Mouse (Mus musculus): ENCODE results near the gene Hoxd3. TPM values are rescaled to one million over a fixed set of nuclear protein-coding genes. Genes with fewer than 3 reads are reported as not detected.
A peak's percentile ranks its signal among the peaks of the same experiment; 100 is the strongest.

Hoxd3 gene
- polyA plus RNA-seq, 1 experiment from 2014 or later: 0.21 TPM

DNA sequence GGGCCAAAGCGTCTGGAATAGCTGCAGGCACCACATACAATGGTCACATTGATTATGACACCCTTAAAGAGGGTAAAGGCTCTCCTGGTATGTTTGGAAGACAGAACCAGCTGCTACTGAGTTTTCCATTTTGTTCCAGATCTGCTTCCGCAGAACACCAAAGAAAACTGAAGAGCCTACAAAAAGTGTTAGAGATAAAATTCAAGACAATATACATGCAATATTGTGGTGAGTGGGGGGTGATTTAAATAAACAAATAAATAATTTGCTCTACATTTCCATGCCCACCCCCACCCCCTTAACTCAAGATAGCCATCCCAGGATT is 27.7 kb downstream of the Hoxd3 start:
- no peak for ATAC-seq (replicated peaks)
- WGBS: 3% methylated on average over 2 of the region's 2 CpGs
- Histone ChIP-seq H3K36me3 (replicated peaks) (no peaks in the 10 kb centered on the region), H3K4me3 (no peak overlapping the region), H3K9me3 (no peaks in the 10 kb centered on the region), H3K27me3 (replicated peaks) (peaks cover 97% of the 10 kb centered on the region), H3K9ac (no peak overlapping the region), H3K4me1 (peaks cover 5% of the 10 kb centered on the region), H3K4me2 (no peak overlapping the region), H3K27ac (no peak overlapping the region)

DNA sequence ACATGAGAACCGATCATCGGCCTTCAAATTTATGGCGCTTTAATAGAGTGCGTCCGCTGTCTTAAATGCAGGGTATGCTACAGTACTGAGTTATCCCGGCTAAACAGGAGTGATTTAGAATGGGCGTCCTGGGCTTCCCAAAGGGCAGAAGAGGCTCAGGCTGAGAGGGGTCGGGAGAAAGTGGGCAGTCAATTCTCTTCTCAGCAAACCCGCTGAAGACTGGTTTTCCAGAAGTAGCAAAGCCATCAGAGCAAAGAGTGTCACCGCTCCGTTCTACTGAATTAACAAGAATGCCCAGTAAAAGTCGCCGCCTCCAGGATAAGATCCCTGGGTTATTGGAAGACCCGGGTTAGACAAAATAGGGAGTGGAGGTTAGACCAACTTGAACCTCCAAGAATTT is 28.1 kb downstream of the Hoxd3 start:
- no peak for ATAC-seq (replicated peaks)
- no peak overlapping the region for H3K4me3 ChIP-seq
- 2% methylated on average over 14 of the region's 14 CpGs for WGBS
- H3K4me1 ChIP-seq: peaks cover 5% of the 10 kb centered on the region
- no peak overlapping the region for H3K4me2 ChIP-seq
- no peak overlapping the region for H3K9ac ChIP-seq
- H3K36me3 ChIP-seq (replicated peaks): no peaks in the 10 kb centered on the region
- peaks cover 97% of the 10 kb centered on the region for H3K27me3 ChIP-seq (replicated peaks)
- H3K9me3 ChIP-seq: no peaks in the 10 kb centered on the region
- no peak overlapping the region for H3K27ac ChIP-seq

DNA sequence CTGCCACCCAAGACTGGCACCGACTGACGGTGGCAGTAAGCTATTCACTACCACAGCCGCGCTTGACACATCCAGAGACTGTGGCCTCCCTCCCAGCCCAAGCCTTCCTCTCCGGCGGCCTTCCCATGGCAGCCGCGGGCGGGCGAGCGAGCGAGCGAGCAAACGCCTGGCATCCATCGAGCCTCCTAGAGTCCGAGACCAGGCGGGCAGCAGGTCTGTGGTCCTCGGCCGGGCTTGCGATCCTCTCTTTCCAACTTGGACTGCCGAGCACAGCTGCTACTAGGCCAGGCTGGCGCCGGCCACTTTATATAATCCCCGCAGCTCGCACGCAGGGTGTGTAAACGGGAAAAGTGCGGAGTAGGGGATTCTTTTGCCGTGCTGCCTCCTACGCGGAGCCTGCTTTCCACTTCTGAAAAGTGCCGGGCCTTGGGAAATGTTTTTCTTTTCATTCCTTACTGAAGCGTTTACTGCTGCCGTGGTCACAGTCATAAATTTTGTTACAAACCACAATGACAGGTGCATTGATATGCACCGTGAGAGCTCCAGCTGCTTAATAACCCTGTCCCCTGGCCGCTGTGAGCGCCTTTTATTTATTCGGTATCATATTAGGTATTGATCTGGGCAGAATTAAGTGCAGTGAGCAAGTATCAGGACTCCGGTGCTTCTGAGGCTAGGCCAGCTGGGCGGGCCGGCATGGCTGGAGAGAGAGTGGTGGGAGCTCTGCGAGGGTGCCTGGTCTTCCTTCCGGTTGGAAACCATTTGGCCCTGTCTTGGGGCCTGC is 28.8 kb downstream of the Hoxd3 start:
- H3K4me3 ChIP-seq: 0 out of 2 replicates have a peak overlapping the region, but pooled peaks have one; percentile 5
- peaks cover 5% of the 10 kb centered on the region for H3K4me1 ChIP-seq
- H3K36me3 ChIP-seq (replicated peaks): no peaks in the 10 kb centered on the region
- no peak overlapping the region for H3K27ac ChIP-seq
- WGBS: under 1% methylated on average over 43 of the region's 43 CpGs
- H3K4me2 ChIP-seq: no peak overlapping the region
- H3K27me3 ChIP-seq (replicated peaks): peaks cover 97% of the 10 kb centered on the region
- no peaks in the 10 kb centered on the region for H3K9me3 ChIP-seq
- no peak for ATAC-seq (replicated peaks)
- H3K9ac ChIP-seq: no peak overlapping the region

DNA sequence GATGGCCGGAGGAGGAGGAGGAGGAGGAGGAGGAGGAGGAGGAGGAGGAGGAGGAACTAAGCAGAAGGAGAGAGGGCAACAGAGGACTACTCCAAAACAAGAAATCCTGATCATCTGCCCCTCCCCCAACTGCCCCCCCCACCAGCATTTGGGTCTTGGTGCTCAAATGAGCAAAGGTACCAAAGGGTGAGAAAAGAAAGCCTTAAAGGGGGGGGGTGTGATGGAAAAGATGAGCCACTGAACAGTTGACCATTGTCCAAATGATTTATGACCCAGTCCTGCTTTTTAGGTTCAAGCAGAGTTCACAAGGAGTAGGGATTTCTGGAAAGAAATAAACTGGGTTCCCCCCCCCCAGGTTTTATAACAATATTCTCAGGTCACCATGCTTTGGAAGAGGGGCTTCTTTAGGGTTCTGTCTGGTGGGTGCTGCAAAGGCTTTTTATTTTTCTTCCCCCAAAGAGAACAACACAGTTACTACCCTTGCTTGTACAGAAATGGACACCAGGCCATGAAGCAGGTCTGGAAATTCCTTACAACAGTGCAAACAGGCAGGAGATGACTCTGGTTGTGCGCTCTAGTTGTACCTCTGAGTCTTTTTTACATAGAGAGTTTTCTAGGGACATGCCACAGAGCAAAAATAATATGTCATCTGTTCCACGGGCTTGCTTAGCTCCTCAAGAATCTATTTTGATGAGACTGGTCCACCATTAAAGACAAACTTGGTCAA is 29.7 kb downstream of the Hoxd3 start:
- ATAC-seq (replicated peaks): no peak
- no peak overlapping the region for H3K4me2 ChIP-seq
- 28% methylated on average over 2 of the region's 3 CpGs for WGBS
- H3K36me3 ChIP-seq (replicated peaks): no peaks in the 10 kb centered on the region
- no peaks in the 10 kb centered on the region for H3K9me3 ChIP-seq
- no peaks in the 10 kb centered on the region; the same call in 1 of the 2 replicates for H3K4me1 ChIP-seq
- H3K27ac ChIP-seq: no peak overlapping the region
- peaks cover 97% of the 10 kb centered on the region for H3K27me3 ChIP-seq (replicated peaks)
- no peak overlapping the region for H3K4me3 ChIP-seq
- no peak overlapping the region for H3K9ac ChIP-seq

DNA sequence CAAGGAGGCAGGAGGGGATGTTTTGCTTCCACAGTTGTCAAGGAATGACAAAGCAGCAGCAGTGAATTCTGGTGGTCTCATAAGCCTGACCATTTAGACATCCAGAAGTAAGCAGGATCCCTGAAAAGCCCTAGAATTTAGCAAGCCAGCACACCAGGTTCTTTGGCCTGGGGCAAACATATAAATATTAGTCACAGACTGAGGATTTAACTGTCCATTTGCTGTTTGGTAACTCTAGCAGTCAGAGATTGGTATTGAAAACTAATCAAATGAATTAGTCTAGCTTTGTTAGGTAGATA is 30.2 kb downstream of the Hoxd3 start:
- Histone ChIP-seq H3K4me1 (no peaks in the 10 kb centered on the region), H3K36me3 (replicated peaks) (no peaks in the 10 kb centered on the region), H3K27ac (no peak overlapping the region), H3K27me3 (replicated peaks) (peaks cover 97% of the 10 kb centered on the region), H3K4me2 (no peak overlapping the region), H3K9ac (no peak overlapping the region), H3K4me3 (no peak overlapping the region), H3K9me3 (no peaks in the 10 kb centered on the region)
- ATAC-seq (replicated peaks): no peak

DNA sequence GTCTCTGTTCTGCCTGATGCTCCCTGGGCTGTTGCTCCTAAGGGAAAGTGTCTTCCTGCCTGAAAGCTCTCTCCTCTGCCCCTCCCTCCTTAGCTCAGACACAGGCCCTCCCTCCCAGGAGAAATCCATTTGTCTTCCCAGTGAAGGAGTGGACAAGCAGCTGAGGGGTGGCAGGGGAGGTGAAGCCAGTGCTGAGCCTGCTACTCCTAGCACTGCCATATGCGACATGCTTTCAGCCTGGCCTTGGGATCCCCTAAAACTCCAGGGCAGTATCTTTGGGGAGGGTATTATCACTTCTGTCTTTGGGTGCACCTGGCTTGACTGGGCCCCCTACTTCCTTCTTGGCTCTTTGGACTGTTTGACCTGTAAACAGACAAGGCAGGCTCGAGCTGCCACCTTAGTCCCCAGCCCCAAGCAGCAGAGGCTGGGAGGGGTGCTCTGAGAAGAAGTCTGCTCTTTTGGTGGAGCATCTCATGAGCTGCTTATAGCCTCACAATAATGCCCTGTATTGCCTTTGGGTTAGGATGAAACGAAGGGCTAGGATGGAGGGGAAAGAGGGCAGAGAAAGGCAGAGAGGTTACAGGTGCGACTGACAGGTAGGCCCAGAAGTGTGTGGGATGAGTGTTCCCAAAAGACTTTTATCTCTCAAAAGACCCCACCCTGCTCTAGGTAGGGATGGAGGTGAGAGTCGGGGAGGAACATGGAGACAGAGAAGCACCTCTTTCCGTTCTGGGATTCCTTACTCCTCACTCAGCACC is 34.0 kb downstream of the Hoxd3 start:
- no peak overlapping the region for H3K9ac ChIP-seq
- no peak overlapping the region for H3K27ac ChIP-seq
- no peak for ATAC-seq (replicated peaks)
- peaks cover 9% of the 10 kb centered on the region for H3K4me1 ChIP-seq
- no peaks in the 10 kb centered on the region for H3K9me3 ChIP-seq
- H3K27me3 ChIP-seq (replicated peaks): peaks cover 92% of the 10 kb centered on the region
- H3K4me2 ChIP-seq: no peak overlapping the region
- no peak overlapping the region for H3K4me3 ChIP-seq
- under 1% methylated on average over 6 of the region's 6 CpGs for WGBS
- H3K36me3 ChIP-seq (replicated peaks): no peaks in the 10 kb centered on the region

DNA sequence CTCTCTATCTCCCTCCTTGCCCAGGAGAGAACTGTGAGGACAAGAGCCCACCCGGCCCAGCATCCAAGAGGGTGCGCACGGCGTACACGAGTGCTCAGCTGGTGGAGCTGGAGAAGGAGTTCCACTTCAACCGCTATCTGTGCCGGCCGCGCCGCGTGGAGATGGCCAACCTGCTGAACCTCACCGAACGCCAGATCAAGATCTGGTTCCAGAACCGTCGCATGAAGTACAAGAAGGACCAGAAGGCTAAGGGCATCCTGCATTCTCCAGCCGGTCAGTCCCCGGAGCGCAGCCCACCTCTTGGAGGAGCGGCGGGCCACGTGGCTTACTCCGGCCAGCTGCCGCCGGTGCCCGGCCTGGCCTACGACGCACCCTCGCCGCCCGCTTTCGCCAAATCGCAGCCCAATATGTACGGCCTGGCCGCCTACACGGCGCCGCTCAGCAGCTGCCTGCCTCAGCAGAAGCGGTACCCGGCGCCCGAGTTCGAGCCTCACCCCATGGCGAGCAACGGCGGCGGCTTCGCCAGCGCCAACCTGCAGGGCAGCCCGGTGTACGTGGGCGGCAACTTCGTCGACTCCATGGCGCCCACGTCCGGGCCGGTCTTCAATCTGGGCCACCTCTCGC is 34.7 kb downstream of the Hoxd3 start:
- 1% methylated on average over 58 of the region's 58 CpGs for WGBS
- Histone ChIP-seq H3K27me3 (replicated peaks) (peaks cover 94% of the 10 kb centered on the region), H3K9ac (no peak overlapping the region), H3K4me3 (no peak overlapping the region), H3K4me2 (no peak overlapping the region), H3K9me3 (no peaks in the 10 kb centered on the region), H3K36me3 (replicated peaks) (no peaks in the 10 kb centered on the region), H3K27ac (no peak overlapping the region), H3K4me1 (peaks cover 9% of the 10 kb centered on the region)
- ATAC-seq (replicated peaks): no peak

DNA sequence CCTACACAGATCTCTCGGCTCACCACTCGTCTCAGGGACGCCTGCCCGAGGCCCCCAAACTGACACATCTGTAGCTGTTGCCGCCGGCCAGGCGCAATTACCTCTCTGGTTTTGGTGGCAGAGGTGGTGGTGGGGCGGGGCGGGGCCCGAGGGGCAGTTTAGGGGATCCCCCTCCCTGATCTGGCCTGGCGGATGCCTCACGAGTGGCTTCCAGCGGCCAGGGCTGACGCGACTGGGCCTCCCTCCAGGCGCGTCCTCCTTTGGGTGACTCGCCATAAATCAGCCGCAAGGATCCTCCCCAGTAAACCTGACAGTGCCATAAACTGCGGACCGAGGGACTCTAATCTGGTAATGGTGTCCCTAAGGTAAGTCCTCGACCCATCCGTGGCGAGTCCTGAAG is 35.3 kb downstream of the Hoxd3 start:
- Histone ChIP-seq H3K4me2 (no peak overlapping the region), H3K9me3 (no peaks in the 10 kb centered on the region), H3K4me1 (peaks cover 9% of the 10 kb centered on the region), H3K36me3 (replicated peaks) (no peaks in the 10 kb centered on the region), H3K9ac (no peak overlapping the region), H3K4me3 (no peak overlapping the region), H3K27ac (no peak overlapping the region), H3K27me3 (replicated peaks) (peaks cover 94% of the 10 kb centered on the region)
- 1% methylated on average over 23 of the region's 24 CpGs for WGBS
- ATAC-seq (replicated peaks): no peak

DNA sequence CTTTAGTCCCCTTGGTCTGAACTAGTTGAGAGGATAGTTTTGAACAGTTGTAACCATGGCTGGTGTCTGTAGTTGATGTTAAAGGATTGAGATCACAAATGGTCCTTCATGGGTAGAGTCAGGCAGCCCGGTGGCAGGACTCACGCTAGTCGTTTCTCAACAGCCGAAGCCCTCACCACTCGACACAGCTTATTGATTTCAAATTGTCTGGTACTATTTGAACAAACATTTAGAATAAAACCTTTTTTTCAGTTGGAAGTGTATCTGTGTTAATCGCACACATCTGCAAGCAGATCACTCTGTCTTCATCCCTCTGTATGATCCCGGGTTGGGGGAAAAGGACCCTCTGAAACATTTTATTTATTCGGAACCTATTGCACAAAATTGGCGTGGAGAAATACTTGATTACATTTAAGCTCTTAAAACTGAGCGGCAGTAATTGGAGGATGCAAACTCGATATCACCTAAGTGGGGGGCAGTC is 36.0 kb downstream of the Hoxd3 start:
- WGBS: 4% methylated on average over 11 of the region's 11 CpGs
- Histone ChIP-seq H3K4me1 (peaks cover 12% of the 10 kb centered on the region), H3K27me3 (replicated peaks) (peaks cover 93% of the 10 kb centered on the region), H3K4me2 (no peak overlapping the region), H3K9me3 (no peaks in the 10 kb centered on the region), H3K36me3 (replicated peaks) (no peaks in the 10 kb centered on the region), H3K9ac (no peak overlapping the region), H3K27ac (no peak overlapping the region), H3K4me3 (no peak overlapping the region)
- ATAC-seq (replicated peaks): no peak

DNA sequence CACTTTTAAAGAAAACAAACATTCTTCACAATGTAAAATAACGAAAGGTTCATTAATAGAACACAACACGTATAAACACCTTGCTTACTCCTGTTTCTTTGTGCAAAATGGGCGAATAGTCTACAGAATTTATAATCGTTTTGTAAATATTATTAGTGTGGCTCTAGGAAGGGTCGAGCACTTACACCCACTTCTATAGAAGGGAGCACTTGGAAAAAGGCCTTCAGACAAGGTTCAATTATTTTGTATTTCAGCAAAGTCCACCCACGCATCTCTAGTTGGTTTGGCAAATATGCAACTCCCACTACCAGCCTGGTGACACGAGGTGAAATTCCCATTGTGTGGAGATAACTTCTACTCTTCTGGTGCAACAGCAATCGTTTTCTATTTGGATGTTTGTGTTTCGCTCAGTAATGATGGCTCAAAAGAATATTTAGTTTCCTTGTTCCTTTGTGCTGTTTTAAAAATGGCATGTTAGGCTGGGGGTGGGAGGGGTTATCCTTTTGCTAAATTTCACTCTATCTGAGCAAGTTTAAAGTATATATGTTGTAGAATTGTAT is 36.8 kb downstream of the Hoxd3 start:
- WGBS: 3% methylated on average over 9 of the region's 9 CpGs
- Histone ChIP-seq H3K9me3 (no peaks in the 10 kb centered on the region), H3K4me3 (no peak overlapping the region), H3K36me3 (replicated peaks) (no peaks in the 10 kb centered on the region), H3K4me1 (peaks cover 17% of the 10 kb centered on the region), H3K4me2 (no peak overlapping the region), H3K27me3 (replicated peaks) (peaks cover 94% of the 10 kb centered on the region), H3K27ac (no peak overlapping the region), H3K9ac (no peak overlapping the region)
- no peak for ATAC-seq (replicated peaks)

DNA sequence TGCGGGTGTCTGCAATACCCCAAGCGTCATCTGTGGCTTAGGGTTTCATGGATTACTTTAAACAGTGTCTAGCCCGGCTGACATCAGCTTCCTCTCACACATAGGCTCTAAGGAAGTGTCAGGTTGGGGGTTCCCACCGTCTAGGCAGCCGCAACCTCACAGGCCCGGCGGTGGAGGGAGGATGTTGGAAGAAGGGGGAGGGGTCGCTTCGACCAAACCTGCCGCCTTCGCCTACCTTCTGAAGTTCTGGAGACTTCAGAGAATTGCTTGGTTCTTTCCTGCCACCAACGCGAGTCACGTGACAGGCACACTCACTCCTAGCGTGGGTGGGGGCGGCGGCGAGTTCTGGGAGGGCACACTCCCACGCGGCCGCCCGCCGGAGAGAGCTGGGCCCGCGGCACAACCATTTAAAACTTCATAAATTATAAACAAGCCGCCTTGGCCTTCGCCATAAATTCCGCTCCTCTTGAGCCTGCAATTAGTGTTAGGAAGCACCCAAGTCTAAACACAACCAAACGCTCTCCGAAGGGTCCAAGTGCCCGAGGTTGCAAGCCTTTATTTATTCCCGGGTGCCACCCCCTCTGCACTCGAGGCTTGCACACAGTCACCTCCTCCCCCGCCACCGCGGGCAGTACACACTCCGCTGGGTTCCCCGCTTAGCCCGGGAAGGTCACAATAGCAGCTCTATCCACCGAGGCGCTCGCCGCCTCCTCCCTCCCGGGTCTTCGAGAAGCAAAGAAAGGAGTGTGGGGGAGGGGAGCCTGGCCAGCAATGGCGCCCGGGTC is 37.8 kb downstream of the Hoxd3 start:
- Histone ChIP-seq H3K9me3 (no peaks in the 10 kb centered on the region), H3K4me1 (peaks cover 17% of the 10 kb centered on the region), H3K4me2 (peak overlapping the region; percentile 36), H3K27ac (no peak overlapping the region), H3K4me3 (peak overlapping the region; percentile 7; the same call in 1 of the 2 replicates), H3K9ac (no peak overlapping the region), H3K27me3 (replicated peaks) (peaks cover 94% of the 10 kb centered on the region), H3K36me3 (replicated peaks) (no peaks in the 10 kb centered on the region)
- ATAC-seq (replicated peaks): no peak
- under 1% methylated on average over 47 of the region's 47 CpGs for WGBS
